Mouse (Mus musculus): ENCODE measurements around the gene Slc25a45.

DNA sequence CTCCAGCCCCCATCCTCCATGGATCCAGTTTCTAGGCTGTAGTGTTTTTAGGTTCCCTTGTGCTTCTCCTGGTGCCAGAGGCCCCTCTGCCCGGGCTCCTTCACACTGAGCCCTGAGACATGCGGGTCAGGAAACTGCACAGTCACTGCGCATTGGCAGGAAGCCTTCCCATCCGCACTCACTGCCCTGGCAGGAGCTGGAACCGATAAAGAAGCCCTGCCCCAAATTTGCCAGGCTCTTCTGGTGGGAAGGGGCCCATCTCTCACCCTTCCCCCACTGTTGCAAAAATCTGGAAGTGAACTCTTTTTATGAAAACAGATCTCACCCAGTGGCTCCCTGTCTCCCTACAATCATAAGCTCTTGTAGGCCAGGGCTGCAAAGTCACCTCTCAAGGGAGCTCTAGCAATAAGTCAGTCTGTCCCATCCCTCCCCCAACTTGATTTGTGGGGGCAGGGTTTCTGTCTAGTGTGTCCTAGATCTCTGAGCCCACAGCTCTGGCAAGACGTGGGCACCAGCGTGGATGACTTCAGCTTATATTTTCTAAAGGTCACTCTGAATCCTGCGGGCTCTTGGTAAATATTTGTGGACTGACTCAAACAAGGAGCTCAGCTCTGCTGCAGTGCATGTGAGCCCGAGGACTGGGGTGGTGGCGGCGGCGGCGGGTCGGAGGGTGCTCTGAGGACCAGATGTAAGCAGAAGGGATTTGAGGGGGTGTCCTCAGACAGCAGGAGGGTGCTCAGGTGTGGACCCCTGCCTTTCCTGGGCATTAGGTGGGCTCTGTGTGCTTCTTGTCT is 29.4 kb upstream of the Slc25a45 start:
- TF ChIP-seq CTCF (IDR thresholded peaks at IDR 0.05) (no peak), EP300 (IDR thresholded peaks at IDR 0.05) (peak; percentile 83)

Data from lung, postnatal 0 days (tissue).